Mouse (Mus musculus) layer of hippocampus, postnatal 25 days (tissue): Measurements from ENCODE around the gene Slc7a4. TPM values are rescaled to one million over a fixed set of nuclear protein-coding genes. Genes with fewer than 3 reads are reported as not detected.
"Not testable (repeated sequence)": the region's sequence is repeated elsewhere in the genome, so short reads cannot be mapped to it uniquely, and the experiment has no call there.

Experiments
- DNase-seq, 2 experiments: peaks; one replicate each; pipeline ENCODE4 v3.0.0; 2022; ENCODE audit warnings: mixed read lengths in 2 of 2, low spot score in 1 of 2; ENCODE audit errors: extremely low spot score in 1 of 2
- total RNA-seq, 2 experiments: library from RNA; stranded (reverse); gene quantifications; 2 replicates each; pipeline ENCODE4 v1.2.3; 2021

Gene Slc7a4
- total RNA-seq, 2 experiments from 2014 or later: 88.1 to 103 TPM

DNA sequence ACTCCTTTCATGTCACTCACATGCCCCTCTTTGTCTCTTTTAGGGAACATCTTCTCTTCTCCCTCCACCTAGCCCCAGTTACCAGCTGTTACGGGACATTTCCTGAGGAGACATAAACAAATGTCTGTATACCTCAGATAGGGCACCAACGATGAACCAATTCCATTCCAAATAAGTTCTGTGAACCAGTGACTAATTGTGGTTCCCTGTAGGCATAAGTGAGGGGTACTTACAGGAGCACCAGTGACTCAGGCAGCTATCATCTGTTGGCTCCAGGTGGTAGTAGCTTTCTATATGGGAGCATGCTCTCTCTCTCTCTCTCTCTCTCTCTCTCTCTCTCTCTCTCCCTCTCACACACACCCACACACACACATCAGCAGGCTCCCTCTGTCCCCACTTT lies 18.8 kb downstream of the Slc7a4 start:
- DNase-seq: no peak

DNA sequence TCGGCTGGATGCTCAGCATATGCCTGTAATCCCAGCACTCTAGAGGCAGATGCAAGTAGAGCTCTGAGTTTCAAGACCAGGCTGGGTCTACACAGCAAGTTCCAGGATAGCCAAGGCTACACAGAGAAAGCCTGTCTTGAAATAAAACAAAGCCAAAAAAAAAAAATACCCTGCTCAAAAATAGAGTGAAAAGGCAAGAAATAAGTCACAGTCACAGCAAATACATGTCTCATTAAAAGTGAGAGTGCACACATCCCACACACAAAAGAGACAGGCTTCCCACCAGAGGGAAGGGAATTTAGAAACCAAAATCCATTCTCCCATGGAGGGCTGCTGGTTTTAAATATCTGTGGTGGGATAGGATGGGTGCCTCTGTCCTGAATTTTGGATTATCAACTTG lies 19.4 kb downstream of the Slc7a4 start:
- DNase-seq: no peak

DNA sequence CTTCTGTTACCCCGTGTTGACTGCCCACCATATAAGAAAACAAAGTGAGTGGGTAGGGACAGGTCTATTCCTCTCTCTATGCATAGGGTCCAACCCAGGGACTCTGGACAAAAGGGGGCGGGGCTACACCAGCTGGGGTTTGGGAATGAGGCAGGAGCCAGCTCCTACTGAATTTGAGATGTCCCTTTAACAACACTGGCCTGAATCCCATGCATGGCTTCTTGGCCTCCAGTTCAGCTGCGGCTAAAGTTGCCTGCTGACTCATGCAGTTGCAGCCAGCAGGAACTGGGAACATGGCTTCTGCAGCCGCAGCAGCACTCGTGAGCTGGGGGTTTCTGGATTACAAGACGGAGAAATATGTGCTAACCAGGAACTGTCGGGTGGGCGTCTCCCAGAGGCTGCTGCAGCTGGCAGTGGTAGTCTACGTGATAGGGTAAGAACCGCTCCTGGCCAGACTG lies 21.2 kb downstream of the Slc7a4 start, which contains the start of gene P2rx6:
Gene P2rx6, plus strand, starts transcription at position 135 of the 458 bp plus-strand sequence.
- DNase-seq: no peak

DNA sequence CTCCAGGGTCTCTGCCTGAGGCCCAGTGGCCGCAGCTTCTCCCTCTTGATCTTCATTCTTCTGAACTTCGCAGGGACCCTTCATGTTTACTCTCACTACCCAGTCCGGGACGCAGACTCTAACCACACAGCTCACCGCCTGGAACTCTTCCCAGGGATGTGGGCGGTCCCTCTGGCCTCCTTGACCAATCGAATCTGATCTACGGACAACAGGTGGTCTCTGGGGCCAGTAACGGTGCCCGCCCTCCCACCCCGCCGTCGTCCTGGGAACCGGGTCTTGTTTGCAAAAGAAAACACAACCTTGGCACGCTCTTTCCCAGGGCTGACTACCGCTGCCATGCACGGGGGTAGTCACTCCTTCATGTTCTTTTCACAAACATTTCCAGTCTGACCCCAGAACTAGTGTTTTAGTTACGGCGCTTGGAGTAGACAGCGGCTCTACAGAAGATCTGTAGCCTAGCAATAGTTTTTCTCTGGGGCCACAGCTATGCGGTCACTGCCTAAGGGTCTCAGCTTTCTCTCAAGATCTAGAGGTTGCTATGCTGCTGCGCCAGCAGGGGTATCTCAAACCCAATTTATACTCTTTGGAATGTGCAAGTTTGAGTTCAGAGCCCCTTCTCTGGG lies 21.8 kb downstream of the Slc7a4 start, which contains the start of gene Lrrc74b:
Gene Lrrc74b, minus strand, starts transcription at position 120 of the 623 bp plus-strand sequence.
- DNase-seq: no peak

DNA sequence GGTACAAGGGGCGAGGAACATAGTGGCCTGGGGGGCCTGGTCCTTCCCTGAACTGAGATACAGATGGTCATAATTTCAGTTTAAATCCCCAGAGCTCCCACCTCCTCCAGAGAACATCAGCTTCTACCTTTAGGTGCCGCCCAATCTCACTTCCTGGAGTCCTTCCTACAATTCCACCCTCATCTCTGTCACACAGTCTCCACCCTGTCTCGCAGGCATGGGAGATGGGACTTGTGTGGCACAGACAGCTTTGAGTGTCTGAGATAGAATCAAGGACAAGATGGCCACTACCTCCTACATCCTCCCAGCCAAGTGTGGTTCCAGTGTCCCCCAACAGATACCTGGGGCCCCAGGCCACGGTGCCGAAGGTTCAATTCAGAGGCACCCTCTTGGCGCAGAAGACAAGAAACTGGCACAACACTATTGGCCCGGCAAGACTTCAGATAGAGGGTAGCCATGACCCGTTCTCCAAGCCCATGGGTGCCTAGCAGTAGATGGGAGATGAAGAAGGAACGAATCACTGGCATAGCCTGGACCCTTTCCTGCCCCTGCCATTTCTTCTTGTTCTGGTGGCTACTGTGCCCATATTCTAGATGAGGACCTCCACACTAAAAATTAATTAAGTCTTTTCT lies 23.5 kb downstream of the Slc7a4 start:
- DNase-seq: no peak

DNA sequence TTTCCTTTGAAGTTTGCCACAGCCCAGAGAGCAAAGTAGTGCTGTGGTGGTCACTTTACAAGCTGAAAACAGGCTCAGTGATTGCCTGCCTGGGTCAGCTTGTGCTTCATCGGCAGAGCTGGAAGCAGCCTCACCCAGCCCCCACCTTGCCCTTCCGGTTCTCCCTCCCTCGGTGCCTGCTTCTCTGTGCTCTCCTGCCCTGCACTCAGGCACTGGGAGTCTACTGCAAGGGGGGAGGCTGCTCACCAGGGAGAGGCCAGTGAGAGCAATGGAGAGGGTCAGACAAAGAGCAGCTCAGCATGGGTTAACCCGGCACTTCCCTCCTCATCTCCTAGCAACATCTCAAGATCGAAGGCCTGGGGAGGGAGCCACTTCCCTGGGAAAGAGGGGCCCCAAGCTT lies 24.2 kb downstream of the Slc7a4 start:
- DNase-seq: no peak

DNA sequence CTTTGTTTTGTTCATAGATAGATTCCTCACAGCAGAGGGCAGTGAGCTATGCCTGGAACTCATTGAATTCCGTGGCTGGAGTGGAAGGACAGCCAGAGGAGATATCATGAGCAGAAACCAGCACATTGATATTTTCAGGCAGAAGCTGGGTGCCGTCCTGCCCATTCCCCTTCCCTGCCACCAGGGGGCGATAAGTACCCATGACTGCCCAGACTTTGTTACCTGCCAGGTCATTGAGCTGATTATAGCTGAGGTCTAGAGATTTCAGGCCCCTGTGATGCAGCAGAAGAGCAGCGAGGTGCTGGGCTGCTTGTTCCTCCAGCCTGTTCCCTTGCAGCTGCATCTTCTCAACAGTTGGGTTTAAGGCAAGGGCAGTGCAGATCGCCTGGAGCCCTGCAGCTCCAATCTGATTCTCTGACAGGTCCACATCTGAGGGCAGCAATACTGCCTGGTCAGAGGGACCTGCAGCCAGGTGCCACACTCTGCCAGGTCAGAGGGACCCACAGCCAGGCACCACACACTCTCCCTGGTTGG lies 25.0 kb downstream of the Slc7a4 start:
- peak; percentile 68 to 83 for DNase-seq

DNA sequence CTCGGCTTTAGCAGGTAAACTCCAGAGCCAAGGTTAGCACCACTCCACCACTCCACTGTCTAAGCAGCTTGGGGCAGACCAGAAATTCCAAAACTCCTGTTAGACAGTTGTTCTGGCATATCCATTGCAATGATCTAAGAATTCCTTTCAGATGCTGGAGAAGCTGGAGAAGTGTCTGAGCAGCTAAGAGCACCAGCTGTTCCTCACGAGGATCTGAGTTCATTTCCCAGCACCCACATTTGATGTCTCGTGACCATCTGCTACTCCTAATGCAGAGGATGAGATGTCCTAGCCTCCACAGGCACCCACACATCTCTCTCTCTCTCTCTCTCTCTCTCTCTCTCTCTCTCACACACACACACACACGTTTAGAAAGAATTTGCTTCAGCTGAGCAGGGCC lies 26.1 kb downstream of the Slc7a4 start:
- no peak for DNase-seq

DNA sequence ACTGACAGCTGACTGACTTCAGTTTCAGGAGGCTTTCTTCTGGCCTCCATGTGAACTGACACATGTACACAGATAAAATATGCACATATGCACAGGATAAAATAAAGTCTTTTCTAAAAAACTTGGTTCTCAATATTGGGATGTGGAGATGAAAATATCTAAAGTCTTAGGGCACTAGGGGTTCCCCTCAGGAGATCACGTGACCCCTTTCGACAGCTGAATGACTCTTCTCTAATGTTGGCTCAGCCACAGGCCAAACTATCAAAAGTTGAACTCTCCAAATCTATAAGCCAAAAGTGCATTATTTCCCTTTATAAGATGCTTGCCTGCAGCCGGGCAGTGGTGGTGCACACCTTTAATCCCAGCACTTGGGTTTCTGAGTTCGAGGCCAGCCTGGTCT lies 26.8 kb downstream of the Slc7a4 start:
- no peak for DNase-seq

DNA sequence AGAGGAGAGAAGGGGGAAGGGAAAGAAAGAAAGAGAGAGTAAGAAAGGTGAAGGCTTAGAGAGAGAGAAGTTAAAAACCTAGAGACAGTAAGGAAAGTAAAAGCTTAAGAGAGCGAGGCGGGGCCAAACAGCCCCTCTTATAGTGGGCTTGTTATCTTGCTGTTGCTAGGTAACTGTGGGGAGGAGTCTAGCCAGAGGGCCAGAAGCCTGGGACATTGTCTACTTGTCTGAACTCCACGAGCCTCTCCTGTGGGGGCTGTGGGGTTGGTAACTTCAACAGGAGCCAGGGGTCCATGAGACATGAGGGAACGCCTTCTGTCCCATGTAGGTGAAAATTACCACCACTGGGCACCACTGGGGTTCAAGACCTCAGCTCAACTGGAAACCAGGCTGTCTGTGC lies 28.3 kb downstream of the Slc7a4 start:
- DNase-seq: not testable (repeated sequence)

DNA sequence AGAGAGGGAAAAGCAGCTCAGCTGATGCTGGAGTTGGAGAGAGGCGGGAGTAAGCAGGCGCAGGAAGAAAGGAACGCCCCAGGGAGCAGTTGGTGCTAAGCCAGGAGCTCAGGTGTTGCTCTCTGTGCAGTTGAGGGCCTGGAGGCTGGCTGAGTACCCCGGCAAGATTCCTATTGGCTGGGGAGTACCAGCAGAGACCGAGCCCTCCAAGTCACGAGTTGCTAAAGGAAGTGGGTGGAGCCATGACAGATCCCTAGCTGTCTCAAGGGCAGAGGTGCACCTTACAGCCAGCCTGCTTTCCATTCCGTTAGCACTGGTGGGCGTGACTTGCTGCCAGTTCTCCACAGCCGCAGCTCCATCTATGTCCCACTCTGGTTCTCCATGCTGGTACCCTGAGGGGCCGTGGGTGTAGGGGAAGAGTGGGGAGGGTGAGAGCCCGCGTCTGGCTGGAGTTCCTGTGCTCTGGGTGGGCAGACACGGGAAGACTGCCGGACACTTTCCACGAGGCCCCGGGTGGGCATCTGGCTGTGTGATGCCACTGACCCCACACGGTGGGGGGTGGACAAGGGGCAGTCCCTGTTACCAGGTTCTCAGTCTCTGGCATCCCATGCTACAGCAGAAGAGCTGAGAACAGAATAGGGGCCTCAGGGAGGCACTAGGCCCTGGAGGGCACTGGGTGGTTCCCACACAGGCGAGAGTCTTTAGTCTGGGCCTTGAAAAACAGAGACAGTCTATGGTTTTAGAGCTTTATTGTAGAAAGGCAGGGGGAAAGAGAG lies 28.9 kb downstream of the Slc7a4 start:
- DNase-seq: no peak

DNA sequence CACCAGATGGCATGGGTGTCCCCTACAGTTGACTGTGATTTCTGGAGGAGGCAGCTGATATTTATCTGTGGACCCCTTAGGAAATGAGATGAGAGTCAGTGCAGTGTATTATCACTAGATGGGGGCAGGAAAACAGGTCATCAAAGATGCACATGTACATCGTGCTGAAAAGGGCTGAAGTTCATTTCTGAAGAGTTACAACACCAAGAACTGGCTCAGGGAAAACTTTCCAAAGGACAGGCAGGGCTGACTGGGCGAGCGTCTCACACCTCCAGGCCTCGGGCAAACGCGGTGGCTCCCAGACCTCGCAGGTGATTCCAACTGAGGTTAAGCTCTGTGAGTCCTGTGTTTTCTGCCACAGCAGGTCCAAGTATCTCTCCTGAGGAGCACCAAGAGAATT lies 30.2 kb downstream of the Slc7a4 start:
- DNase-seq: no peak

DNA sequence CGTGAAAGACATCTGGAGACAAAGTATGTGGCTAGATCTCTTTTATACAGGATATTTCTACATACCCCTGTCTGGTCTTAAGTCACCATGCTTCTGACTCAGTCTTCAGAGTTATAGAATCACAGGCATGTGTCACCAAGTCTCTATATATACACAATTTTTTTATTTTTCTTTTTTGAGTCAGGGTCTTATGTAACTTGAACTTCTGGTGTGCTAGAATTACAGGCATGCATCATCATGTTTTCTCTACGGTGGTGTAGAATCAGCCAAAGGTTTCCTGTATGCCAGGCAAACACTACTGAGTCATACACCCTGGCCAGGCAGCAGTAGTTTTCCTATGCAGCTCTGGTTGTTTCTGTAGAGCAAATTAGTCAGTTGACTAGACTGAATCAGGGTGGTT lies 40.4 kb downstream of the Slc7a4 start:
- no peak for DNase-seq

DNA sequence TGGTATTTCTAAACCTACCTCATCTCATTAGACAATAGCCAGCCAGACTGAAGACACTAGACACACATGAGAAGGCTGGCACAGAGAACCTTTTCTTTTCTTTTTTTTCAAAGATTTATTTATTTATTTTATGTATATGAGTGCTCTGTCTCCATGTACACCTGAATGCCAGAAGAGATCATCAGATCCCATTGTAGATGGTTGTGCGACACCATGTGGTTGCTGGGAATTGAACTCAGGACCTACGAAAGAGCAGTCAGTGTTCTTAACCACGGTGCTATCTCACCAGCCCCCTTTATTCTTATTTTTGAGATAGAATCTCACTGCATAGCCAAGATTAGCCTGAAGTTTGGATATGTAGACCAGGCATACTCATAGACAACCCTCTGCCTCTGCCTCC lies 46.4 kb downstream of the Slc7a4 start:
- no peak for DNase-seq

DNA sequence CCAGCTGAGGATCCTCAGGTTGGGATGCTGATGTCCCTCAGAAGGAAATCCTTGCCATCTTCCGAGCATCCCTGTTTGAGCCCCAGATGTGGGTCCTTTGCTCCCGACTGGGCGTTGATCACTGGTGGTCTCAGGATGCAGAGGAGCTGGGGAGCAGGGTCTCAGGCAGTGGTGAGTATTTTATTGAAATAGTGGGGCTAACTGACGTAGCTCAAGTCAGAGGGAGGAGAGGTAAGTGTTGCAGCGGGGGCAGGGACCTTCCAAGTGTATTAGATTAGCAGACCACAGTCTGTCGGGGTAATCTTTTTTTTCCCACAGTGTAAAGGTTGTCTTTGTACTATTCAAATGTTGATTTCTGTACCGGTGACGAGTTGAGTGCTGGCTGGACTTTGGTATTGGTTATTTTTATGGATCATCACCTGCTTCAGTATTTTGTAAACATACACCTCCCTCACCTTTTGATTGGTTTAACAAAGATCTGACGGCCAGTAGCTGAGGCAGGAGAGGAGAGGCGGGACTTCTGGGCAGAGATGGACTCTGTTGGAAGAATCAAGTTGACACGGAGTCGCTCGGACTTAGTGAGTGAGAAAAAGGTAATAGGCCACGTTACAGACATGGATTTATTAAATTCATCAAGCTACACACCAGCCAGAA lies 50.2 kb downstream of the Slc7a4 start:
- DNase-seq: no peak

DNA sequence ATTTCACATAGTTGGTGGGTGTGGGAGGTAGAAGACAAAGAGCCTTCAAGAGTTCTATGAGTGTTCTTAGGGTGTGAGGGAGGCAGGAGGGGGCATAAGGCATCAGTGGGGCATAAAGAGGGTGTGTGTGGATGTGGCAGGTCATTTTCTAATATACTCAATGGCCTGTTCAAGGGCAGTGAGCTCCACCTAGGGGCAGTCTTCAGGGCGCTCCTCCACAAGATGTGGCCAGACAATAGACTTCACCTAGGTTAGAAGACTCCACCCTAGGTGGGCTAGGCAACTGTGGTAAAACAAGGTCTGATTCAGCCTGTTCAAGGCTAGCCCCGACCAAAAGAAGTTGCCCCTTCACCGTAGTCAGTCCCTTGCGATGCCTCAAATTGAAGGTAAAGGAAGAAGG lies 50.7 kb downstream of the Slc7a4 start:
- DNase-seq: no peak

DNA sequence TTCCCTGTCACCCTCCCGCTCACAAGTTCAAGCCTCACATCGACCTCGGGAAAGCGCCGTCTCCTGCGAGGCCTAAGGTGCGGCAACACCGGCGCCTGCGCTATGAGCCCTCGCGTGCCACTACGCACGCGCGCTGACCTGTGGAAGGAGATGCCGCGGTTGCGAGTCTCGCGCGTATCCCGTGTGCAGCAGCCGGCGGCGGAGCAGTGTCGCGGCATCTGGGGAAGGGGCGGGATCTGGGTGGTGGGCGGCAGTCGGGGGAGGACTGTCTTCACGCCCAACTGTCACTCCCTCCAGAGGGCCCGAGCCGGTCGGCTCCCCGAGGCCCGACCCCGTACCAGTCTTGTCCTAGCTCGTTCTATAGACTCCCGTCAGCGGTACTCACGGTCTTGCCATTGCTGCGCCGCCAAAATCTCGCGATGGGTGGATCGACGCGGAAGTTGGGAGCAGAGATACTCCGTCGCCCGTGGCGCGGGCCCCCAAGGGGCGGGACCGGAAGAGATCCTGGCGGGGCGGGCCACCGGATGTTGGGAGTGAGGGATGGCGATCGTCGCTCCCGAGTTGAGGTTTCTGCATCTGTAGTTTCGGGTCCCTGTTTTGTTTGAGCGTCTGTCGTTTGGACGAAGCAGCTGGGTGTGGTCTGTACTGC lies 52.2 kb downstream of the Slc7a4 start, which contains the start of gene Thap7:
Gene Thap7, minus strand, starts transcription at position 497 of the 649 bp plus-strand sequence.
- DNase-seq: peak; percentile 90 to 95

DNA sequence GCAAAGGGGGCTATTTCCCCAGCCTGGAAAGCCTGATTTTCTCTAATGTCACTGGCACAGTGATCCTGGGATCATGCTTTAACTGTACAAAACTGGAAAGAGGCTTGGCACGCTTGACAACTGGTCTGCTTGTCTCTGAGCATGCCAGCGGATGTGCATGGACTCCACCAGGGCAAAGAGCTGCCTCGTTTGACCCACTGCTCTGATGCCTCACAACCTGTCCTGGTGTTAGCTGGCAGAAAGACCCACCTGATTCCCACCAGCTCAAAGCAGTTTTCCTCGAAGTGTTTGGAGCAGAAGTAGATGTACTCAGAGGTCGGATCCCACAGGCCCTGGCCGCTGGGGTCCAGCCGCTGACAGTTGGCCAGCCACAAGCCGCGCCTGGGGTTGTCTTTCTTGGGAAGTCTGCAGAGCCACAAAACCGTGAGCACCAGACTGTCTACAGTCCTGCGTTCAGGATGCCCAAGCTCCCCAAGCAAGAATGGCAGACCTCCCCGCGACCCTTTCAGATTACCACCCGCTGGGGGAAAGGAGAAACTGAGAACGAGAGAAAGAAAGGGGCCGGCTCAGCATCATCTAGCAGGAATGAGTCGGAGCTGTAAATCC lies 52.9 kb downstream of the Slc7a4 start:
- DNase-seq: no peak

DNA sequence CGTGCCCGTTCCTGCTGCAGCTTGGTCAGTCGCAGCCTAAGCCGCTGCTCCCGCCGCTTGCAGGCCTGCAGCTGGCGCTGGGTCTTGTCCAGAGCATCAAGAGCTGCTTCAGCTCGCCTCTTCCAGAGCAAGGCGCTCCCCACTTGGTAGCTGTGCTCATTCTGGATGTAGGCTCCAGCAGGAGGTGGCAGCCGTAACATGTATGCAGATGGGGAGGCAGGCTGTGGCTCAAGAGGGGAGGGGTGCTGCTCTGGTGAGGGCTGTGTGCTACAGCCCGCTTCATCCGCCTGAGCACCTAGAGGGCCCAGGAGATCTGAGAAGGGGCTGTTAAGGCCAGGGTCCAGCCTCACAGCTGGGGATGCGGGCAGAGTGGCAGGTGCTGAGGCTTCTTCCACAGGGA lies 54.7 kb downstream of the Slc7a4 start:
- no peak for DNase-seq

DNA sequence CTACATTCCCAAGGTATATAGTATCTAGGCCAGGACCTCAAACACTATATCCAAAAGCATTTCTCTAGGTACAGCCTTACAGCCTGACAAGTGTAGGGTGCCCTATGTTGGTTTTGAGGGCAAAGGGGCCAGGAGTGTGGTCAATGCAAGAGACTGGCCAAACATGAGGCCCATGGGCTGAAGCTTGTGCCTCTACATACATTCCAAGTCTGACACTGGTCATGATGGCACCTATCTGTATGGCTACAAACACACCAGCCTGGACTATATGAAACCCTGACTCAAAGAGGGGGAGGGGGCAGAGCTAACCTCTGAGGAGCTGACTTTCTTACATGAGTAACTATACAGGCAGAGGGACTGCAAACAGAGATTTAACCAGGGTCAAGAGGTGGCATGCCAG lies 55.4 kb downstream of the Slc7a4 start:
- peak in 1 of 2 experiments; percentile 5 for DNase-seq
